Mouse (Mus musculus) midbrain, embryonic 12.5 days (tissue): Measurements from ENCODE around the gene Gpd1. TPM values are rescaled to one million over a fixed set of nuclear protein-coding genes. Genes with fewer than 3 reads are reported as not detected.
A peak's percentile ranks its signal among the peaks of the same experiment; 100 is the strongest.

Experiments
- ATAC-seq: fragments of 200-750 bp; cut with Nextera tagmentation; 2 replicates; pipeline ENCODE4 v1.8.0; 2017; ENCODE audit warnings: low read depth, moderate TSS enrichment, moderate library complexity; ENCODE audit not compliant: low FRiP score
- H3K27ac ChIP-seq: fragments of 300-500 bp; sonication (generic); replicated peaks from 2 replicates; pipeline ENCODE4 v1.5.1; 2016; ENCODE audit warnings: mild to moderate bottlenecking
- H3K27me3 ChIP-seq: fragments of 300-500 bp; sonication (generic); 2 replicates; pipeline ENCODE4 v1.6.1; 2016; ENCODE audit warnings: mild to moderate bottlenecking
- H3K36me3 ChIP-seq: fragments of 300-500 bp; sonication (generic); 2 replicates; pipeline ENCODE4 v1.6.1; 2016
- H3K4me1 ChIP-seq: fragments of 300-500 bp; sonication (generic); 2 replicates; pipeline ENCODE4 v1.6.1; 2016
- H3K4me2 ChIP-seq: fragments of 300-500 bp; sonication (generic); replicated peaks from 2 replicates; pipeline ENCODE4 v1.6.1; 2016; ENCODE audit warnings: mild to moderate bottlenecking, moderate library complexity
- H3K4me3 ChIP-seq: fragments of 300-500 bp; sonication (generic); 2 replicates; pipeline ENCODE4 v1.5.1; 2016; ENCODE audit warnings: mild to moderate bottlenecking
- H3K9ac ChIP-seq: fragments of 300-500 bp; sonication (generic); replicated peaks from 2 replicates; pipeline ENCODE4 v1.6.1; 2016; ENCODE audit warnings: mild to moderate bottlenecking, moderate library complexity
- H3K9me3 ChIP-seq: fragments of 300-500 bp; sonication (generic); 2 replicates; pipeline ENCODE4 v1.6.1; 2016; ENCODE audit warnings: mild to moderate bottlenecking
- WGBS: fragments of 180-500 bp; shearing (Covaris S2); methylation state at CpG from one replicate; pipeline ENCODE4 v1.1.7; 2016; 5-methylcytosine and 5-hydroxymethylcytosine counted together
- polyA plus RNA-seq: library from polyadenylated mRNA; unstranded; fragments of >200 nt; fragmentation: Nextera tagmentation; extraction: Ambion mirVana; gene quantifications from 2 replicates; pipeline ENCODE4 v1.2.1, GENCODE M21; 2016

Gpd1 gene
- polyA plus RNA-seq, 1 experiment from 2014 or later = 0.75 TPM

DNA sequence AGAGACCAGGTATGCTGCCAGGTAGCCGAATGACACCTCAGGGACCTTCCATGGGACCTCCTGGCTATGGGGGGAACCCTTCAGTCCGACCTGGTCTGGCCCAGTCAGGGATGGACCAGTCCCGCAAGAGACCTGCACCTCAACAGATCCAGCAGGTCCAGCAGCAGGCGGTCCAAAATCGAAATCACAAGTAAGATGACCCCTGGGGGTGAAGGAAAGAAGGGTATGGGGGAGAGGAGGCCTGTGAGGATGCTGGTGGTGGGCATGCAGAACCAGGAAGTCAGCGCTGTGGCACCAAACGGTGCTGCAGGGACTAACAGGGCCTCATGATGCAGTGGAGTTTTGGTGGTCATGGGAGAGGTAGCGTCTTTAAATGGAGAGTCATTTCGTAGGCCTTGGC, 14.2 kb upstream of the Gpd1 start:
- H3K27ac ChIP-seq = peak overlapping the region; percentile 96
- H3K4me2 ChIP-seq = peak overlapping the region; percentile 91
- H3K27me3 ChIP-seq = no peaks in the 10 kb centered on the region
- H3K9ac ChIP-seq = peak overlapping the region; percentile 97
- H3K4me1 ChIP-seq = peaks cover 33% of the 10 kb centered on the region
- H3K36me3 ChIP-seq = peaks cover 41% of the 10 kb centered on the region
- WGBS = 57% methylated on average over 9 of the region's 9 CpGs
- peak overlapping the region; percentile 85 for H3K4me3 ChIP-seq
- no peak for ATAC-seq
- H3K9me3 ChIP-seq = no peaks in the 10 kb centered on the region

DNA sequence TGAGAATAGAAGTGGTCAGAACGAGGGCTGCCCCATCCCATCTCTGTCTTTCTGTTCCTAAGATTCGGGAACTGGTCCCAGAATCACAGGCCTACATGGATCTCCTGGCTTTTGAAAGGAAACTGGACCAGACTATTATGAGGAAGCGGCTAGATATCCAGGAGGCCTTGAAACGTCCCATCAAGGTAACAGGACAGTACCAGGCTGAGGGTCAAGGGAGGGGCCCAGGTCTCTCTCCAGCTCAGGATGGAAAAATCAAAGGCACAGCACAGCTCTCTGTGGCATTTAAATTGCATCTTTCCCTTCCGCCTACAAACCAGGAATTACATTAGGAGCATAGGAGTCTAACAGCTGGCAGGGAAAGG, 13.7 kb upstream of the Gpd1 start:
- no peaks in the 10 kb centered on the region for H3K27me3 ChIP-seq
- peak overlapping the region; percentile 91 for H3K4me2 ChIP-seq
- H3K9ac ChIP-seq = peak overlapping the region; percentile 97
- peak overlapping the region; percentile 85 for H3K4me3 ChIP-seq
- H3K9me3 ChIP-seq = no peaks in the 10 kb centered on the region
- peak overlapping the region; percentile 96 for H3K27ac ChIP-seq
- peaks cover 33% of the 10 kb centered on the region for H3K4me1 ChIP-seq
- 67% methylated on average over 5 of the region's 5 CpGs for WGBS
- no peak for ATAC-seq
- H3K36me3 ChIP-seq = peaks cover 47% of the 10 kb centered on the region

DNA sequence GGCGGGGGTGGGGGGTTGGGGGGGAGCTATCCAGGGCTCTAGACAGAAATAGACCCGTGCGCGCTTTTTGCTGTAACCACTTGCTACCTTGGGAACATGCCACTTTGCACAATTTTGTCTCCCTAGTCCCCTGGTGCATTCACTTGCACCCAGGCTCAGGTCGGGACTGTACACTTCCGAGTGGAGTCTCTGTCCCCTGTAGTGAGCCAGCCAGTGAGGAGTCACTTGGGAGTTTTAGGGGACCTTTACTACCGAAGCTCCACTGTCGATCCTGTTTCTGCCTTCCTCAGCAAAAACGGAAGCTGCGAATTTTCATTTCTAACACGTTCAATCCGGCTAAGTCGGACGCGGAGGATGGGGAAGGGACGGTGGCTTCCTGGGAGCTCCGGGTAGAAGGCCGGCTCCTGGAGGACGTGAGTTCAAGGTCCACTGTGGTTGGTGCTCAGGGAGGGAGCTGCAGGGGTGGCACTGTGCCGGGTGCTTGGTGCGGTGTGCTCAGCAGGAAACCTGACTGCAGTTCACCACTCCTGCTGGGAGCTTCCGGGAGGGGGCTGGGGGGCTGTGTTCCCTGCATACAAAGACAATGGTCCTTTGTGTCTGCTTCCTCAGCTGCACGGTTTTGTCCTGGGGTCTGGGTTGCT, 13.2 kb upstream of the Gpd1 start:
- Histone ChIP-seq H3K36me3 (peaks cover 52% of the 10 kb centered on the region), H3K4me2 (peak overlapping the region; percentile 91), H3K9ac (peak overlapping the region; percentile 97), H3K27me3 (no peaks in the 10 kb centered on the region), H3K27ac (peak overlapping the region; percentile 96), H3K4me3 (peak overlapping the region; percentile 85), H3K9me3 (no peaks in the 10 kb centered on the region), H3K4me1 (peaks cover 33% of the 10 kb centered on the region)
- no peak for ATAC-seq
- WGBS = 21% methylated on average over 23 of the region's 23 CpGs

DNA sequence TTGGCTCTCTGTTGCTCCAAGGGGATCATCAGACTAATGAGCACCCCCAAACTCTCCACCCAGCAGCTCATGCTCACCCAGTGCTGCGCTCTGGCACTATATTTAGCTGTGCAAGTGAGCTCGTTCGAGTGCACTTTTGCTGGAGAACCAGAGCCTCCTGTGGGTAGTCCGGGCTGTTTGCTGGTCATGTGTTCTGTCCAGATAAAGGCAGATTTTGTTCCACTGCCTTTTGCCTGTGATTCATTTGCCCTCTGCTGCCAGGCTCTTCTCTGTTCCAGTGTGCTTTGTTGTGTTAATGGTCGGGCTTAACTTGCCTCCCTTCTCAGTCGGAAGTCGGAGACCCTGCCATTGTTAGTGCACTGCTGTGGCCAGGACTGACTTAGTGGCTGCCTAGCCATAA, 12.4 kb upstream of the Gpd1 start:
- WGBS = 19% methylated on average over 7 of the region's 7 CpGs
- H3K27ac ChIP-seq = peak overlapping the region; percentile 96
- H3K9me3 ChIP-seq = no peaks in the 10 kb centered on the region
- ATAC-seq = no peak
- H3K27me3 ChIP-seq = no peaks in the 10 kb centered on the region
- H3K36me3 ChIP-seq = peaks cover 53% of the 10 kb centered on the region
- peak overlapping the region; percentile 91 for H3K4me2 ChIP-seq
- H3K9ac ChIP-seq = peak overlapping the region; percentile 97
- H3K4me3 ChIP-seq = peak overlapping the region; percentile 85
- peaks cover 33% of the 10 kb centered on the region for H3K4me1 ChIP-seq

DNA sequence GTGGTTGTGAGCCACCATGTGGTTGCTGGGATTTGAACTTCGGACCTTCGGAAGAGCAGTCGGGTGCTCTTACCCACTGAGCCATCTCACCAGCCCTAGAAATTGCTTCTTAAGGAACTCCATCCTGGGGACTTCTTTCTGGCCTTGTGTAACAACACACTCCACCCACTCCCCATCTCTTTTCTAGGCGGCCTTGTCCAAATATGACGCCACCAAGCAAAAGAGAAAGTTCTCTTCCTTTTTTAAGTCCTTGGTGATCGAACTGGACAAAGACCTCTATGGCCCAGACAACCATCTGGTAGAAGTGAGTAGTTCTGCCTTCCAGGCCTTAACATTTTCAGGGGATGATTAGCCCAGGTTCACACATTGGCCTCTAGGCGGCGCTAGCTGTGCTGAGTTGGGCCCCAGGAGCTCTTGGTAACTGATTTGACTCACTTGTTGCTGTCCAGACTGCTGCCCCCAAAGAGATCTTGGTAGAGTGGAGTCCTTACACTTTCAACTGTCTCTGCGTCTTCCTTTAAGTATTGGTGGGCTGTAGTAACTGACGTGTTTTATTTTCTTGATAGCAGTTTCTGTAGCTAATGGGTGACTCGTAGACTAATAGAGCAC, 11.8 kb upstream of the Gpd1 start, which contains the start of gene Gm17349:
Gm17349 (minus strand) TSS at position 51 of the 609 bp plus-strand sequence.
- peaks cover 33% of the 10 kb centered on the region for H3K4me1 ChIP-seq
- no peaks in the 10 kb centered on the region for H3K27me3 ChIP-seq
- WGBS = 62% methylated on average over 11 of the region's 11 CpGs
- peak within 1 kb of the TSS; percentile 97 for H3K9ac ChIP-seq
- peak within 1 kb of the TSS; percentile 85 for H3K4me3 ChIP-seq
- H3K36me3 ChIP-seq = peaks cover 60% of the 10 kb centered on the region
- peak within 1 kb of the TSS; percentile 96 for H3K27ac ChIP-seq
- ATAC-seq = no peak
- H3K9me3 ChIP-seq = no peaks in the 10 kb centered on the region
- peak within 1 kb of the TSS; percentile 91 for H3K4me2 ChIP-seq

DNA sequence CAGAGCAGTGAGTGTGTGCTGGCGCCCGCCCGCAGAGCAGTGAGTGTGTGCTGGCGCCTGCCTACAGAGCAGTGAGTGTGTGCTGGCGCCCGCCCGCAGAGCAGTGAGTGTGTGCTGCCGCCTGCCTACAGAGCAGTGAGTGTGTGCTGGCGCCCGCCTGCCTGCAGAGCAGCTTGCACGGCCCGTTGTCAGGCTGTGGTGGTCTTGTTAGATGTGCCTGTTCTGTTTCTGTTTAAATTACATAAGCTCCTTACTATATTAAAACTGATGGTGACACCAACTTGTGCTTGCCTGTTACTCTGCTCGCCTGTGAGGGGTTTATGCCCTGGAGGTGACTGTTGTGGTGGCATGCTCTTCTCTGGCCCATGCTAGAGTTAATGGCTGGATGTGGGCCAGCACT, 9.1 kb upstream of the Gpd1 start:
- no peak overlapping the region for H3K27ac ChIP-seq
- H3K27me3 ChIP-seq = no peaks in the 10 kb centered on the region
- 97% methylated on average over 13 of the region's 13 CpGs for WGBS

DNA sequence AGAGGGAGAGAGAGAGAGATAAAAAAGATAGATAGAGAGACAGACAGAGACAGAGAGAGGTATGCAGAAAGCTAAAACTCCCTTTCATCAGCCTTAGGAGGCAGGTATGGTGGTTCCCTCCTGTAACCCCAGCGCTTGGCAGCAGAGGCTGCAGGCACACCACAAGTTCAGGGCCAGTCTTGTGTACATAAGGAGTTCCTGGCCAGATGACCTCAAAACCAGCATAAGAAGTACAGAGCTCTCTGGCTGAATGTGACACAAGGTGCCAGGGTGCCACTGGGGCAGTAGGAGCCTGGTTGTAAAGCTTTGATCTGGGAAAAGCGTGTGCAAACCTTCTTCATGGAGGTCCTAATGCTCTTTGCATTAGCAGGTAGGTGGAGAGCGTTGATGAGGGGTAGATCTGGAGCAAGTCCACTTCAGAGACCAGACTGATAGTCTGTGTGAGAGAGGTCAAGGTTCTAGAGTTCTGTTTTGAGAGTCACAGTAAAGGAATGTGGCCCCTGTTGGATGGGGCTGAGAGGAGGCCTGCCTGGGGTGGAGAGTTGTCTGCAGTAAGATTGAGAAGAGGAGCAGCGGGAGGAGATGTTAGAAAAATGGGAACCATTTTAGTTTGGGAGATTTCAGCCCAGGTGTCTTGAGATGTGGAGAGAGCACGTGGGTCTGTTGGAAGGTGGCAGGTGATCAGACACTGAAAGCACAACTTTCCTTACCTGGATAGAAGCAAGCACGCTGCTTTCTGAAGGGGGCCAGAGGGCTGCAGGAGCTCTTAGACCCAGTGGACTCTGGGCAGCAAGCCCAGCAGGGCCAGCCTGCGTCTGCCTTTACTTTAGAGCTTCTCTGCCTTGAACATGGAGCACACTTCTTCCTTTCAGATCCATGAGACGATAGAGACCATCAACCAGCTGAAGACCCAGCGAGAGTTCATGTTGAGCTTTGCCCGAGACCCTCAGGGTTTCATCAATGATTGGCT, 6.8 kb upstream of the Gpd1 start:
- no peak overlapping the region for H3K4me2 ChIP-seq
- H3K36me3 ChIP-seq = peaks cover 92% of the 10 kb centered on the region
- no peak overlapping the region for H3K27ac ChIP-seq
- no peak overlapping the region for H3K4me3 ChIP-seq
- H3K4me1 ChIP-seq = peaks cover 3% of the 10 kb centered on the region
- 90% methylated on average over 10 of the region's 10 CpGs for WGBS
- ATAC-seq = no peak
- no peaks in the 10 kb centered on the region for H3K27me3 ChIP-seq
- H3K9ac ChIP-seq = no peak overlapping the region
- H3K9me3 ChIP-seq = no peaks in the 10 kb centered on the region

More for the DNA sequence above, 9.1 kb upstream of the Gpd1 start:
- H3K4me2 ChIP-seq = no peak overlapping the region
- H3K36me3 ChIP-seq = peaks cover 86% of the 10 kb centered on the region
- H3K9ac ChIP-seq = no peak overlapping the region
- ATAC-seq = no peak
- no peaks in the 10 kb centered on the region for H3K9me3 ChIP-seq
- peaks cover 19% of the 10 kb centered on the region for H3K4me1 ChIP-seq
- no peak overlapping the region for H3K4me3 ChIP-seq

DNA sequence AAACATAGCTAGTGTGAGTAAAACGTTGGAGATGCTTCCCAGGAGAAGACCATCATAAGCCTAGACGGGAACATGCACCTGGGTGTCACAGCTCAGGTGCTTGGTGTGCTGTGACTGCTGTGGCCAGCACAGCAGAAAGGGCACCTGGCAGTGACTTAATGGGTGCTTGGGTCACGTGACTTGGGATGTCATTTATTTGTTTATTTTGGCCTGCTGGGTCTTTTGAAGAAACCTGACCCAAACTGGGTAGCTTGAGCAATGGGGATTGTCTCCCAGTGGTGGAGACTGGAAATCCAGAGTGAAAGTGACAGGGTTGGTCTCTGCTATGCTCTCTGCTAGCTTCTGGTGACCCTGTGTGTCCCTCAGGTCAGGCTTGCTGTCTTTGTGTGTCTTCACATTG, 5.8 kb upstream of the Gpd1 start:
- H3K9ac ChIP-seq = no peak overlapping the region
- H3K27ac ChIP-seq = no peak overlapping the region
- no peak overlapping the region for H3K4me3 ChIP-seq
- no peak for ATAC-seq
- no peaks in the 10 kb centered on the region for H3K9me3 ChIP-seq
- no peak overlapping the region for H3K4me2 ChIP-seq
- no peaks in the 10 kb centered on the region for H3K27me3 ChIP-seq
- H3K36me3 ChIP-seq = peaks cover 93% of the 10 kb centered on the region
- WGBS = 86% methylated on average over 3 of the region's 3 CpGs
- peaks cover 13% of the 10 kb centered on the region for H3K4me1 ChIP-seq

DNA sequence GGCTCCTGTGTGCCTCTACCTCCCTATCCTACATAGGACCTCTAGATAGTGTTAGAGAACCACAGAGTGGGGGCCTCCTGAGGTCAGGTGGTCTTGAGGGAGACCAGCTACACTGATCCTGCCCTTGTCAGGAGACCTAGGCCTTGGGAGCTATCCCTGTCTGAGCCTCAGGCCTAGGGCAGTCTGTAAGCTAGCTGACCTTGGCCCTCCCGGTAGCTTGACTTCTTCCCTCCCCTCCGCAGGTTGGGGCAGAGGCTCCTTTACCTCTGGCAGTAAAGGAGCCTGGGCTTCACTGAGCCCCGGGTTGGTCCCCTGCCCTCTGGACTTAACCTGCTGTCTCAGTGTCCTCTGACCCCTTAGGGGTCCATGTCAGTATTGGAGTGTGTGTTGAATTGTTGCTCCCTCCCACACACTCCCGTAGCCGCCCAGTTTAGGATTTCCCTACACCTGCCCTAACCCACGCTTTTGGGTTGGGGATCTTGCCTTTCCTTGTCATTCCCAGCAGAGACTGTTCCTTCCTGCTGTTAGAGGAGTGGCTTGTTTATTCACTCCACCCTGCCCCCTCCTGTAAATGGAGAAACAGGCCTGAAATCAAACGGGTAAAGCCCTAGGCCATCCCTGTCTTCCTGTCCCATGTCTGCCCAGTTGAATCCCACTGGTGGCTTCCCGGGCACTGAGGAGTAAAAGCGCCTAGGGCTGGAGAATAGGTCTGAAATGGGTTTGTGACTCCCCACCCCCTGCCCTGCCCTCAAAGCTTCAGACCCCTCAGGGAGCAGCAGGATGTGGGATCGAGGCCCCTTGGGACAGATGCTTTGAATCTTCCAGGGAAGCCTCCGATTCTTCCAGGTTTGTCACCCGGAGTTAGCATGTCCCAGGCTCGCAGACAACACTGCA, 4.4 kb upstream of the Gpd1 start:
- H3K36me3 ChIP-seq = peaks cover 88% of the 10 kb centered on the region
- ATAC-seq = no peak; the same call in 1 of the 2 replicates
- 69% methylated on average over 13 of the region's 13 CpGs for WGBS
- peak overlapping the region; percentile 50 for H3K27ac ChIP-seq
- H3K9me3 ChIP-seq = no peaks in the 10 kb centered on the region
- peaks cover 17% of the 10 kb centered on the region for H3K4me1 ChIP-seq
- no peaks in the 10 kb centered on the region for H3K27me3 ChIP-seq
- no peak overlapping the region for H3K4me3 ChIP-seq
- H3K4me2 ChIP-seq = no peak overlapping the region
- H3K9ac ChIP-seq = no peak overlapping the region

DNA sequence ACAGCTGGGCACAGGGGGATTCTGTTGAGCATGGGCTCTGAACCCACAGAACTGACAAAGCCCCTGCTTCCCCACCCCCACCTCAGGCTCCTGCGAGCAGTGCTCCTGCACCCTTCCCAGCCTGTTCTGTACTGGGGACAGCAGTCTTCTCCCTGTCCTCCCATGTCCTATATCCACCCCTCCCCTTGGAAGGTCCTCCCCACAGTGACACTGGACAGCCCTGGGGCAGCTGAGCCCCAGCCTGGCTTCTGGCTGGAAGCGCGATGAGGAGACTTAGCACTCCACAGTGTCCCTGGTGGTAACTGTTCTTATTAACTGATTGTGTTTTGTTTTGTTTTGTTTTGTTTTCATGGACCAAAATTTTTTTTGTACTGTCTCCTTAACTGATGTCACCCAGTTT, 3.7 kb upstream of the Gpd1 start:
- peaks cover 88% of the 10 kb centered on the region for H3K36me3 ChIP-seq
- WGBS = 71% methylated on average over 3 of the region's 3 CpGs
- no peak for ATAC-seq
- H3K9me3 ChIP-seq = no peaks in the 10 kb centered on the region
- H3K27me3 ChIP-seq = no peaks in the 10 kb centered on the region
- no peak overlapping the region for H3K9ac ChIP-seq
- no peak overlapping the region for H3K4me3 ChIP-seq
- H3K4me2 ChIP-seq = no peak overlapping the region
- peaks cover 17% of the 10 kb centered on the region for H3K4me1 ChIP-seq
- peak overlapping the region; percentile 50 for H3K27ac ChIP-seq

DNA sequence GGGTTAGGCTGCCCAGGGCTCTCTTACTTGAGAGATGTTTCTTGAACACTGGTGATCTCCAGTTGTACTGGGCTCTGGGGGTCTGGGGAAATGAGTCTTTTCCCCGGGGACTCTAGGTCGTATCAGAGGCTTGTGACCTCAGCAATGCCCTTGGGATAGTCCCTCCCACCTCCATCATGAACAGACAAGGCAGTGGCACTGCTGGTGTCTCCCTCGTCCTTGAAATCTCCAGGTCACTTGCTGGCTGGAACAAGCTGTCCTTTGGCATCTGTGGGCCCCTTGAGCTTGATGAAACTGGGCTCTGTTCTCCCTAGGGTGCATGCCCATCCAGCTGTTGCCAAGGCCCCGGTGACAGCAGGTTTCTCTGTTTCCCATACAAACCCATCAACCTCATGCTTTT, 3.1 kb upstream of the Gpd1 start:
- Histone ChIP-seq H3K4me2 (no peak overlapping the region), H3K4me1 (peaks cover 17% of the 10 kb centered on the region), H3K9me3 (no peaks in the 10 kb centered on the region), H3K27me3 (no peaks in the 10 kb centered on the region), H3K9ac (no peak overlapping the region), H3K4me3 (no peak overlapping the region), H3K36me3 (peaks cover 87% of the 10 kb centered on the region), H3K27ac (peak overlapping the region; percentile 50; the same call in 1 of the 2 replicates)
- ATAC-seq = no peak
- WGBS = 73% methylated on average over 4 of the region's 4 CpGs
